23 mouse cellular contexts compared by ENCODE assay signal in genomic region chr4:12792764-12793422, GRCm38 (mm10).
DNase-seq lines count a peak whose midpoint lies in the region; ATAC-seq lines count a peak whose summit lies in the region.
"Had no signal": no experiment of that assay in that cellular context is flagged by ENCODE, and none has a peak within 500 bp of the region (broad histone marks: within the 10 kb centered on the region; RNA-seq: fewer than 3 reads in every experiment).

No protein-coding gene starts in this region.

- intact Hi-C loops in left cerebral cortex, postnatal 4 days (cut with DNase I): no loop called here

- 0 out of 2 replicates have a peak overlapping the region, but pooled peaks have one; percentile 16 for H3K4me2 ChIP-seq in neural tube, embryonic 12.5 days (replicated peaks)
- peak overlapping the region; percentile 32; the same call in 1 of the 2 replicates for H3K4me2 ChIP-seq in midbrain, embryonic 13.5 days (replicated peaks)
- peak overlapping the region; percentile 35; the same call in 1 of the 2 replicates for H3K4me2 ChIP-seq in neural tube, embryonic 15.5 days
- H3K4me2 ChIP-seq: limb, embryonic 12.5 days; liver, embryonic 13.5 days; lung, embryonic 14.5 days; stomach, embryonic 15.5 days had no signal

- no peak overlapping the region for H3K9ac ChIP-seq in neural tube, embryonic 12.5 days
- H3K9ac ChIP-seq in midbrain, embryonic 13.5 days (replicated peaks): no peak overlapping the region; the same call in 1 of the 2 replicates
- H3K9ac ChIP-seq in neural tube, embryonic 15.5 days (replicated peaks): no peak overlapping the region
- H3K9ac ChIP-seq: limb, embryonic 12.5 days; liver, embryonic 13.5 days; lung, embryonic 14.5 days; stomach, embryonic 15.5 days had no signal

- peak; percentile 19 to 20 for DNase-seq in cerebellum, postnatal 10 days
- DNase-seq in cerebellum, adult 18-20 months: no peak
- no peak for DNase-seq in neural tube, embryonic 10.5 days (ENCODE audit: extremely low spot score, low spot score)
- no peak for DNase-seq in left cerebral cortex, postnatal 4 days
- no peak for DNase-seq in liver
- DNase-seq: adrenal gland, adult 8-10 months; cerebellum, adult 9-11 months; gastrocnemius, postnatal 25 days; heart, adult 2 months; kidney, adult 9 months; kidney, postnatal 25 days; liver, embryonic 13.5 days; lung, embryonic 14.5 days; lung, postnatal 36 days; right cerebral cortex, postnatal 25 days; thymus, adult 2 months had no signal

- H3K4me1 ChIP-seq in neural tube, embryonic 12.5 days: peaks cover 7% of the 10 kb centered on the region; the same call in 1 of the 2 replicates
- peaks cover 18% of the 10 kb centered on the region for H3K4me1 ChIP-seq in midbrain, embryonic 13.5 days (replicated peaks)
- H3K4me1 ChIP-seq in neural tube, embryonic 15.5 days: peaks cover 15% of the 10 kb centered on the region; the same call in 1 of the 2 replicates
- H3K4me1 ChIP-seq: liver, embryonic 13.5 days; stomach, embryonic 15.5 days had no signal

- no peaks in the 10 kb centered on the region for H3K9me3 ChIP-seq in neural tube, embryonic 12.5 days
- no peaks in the 10 kb centered on the region for H3K9me3 ChIP-seq in midbrain, embryonic 13.5 days
- H3K9me3 ChIP-seq in neural tube, embryonic 15.5 days (replicated peaks): no peaks in the 10 kb centered on the region
- H3K9me3 ChIP-seq: limb, embryonic 12.5 days; liver, embryonic 13.5 days; stomach, embryonic 15.5 days had no signal

- WGBS in neural tube, embryonic 12.5 days: 85% methylated on average over 11 of the region's 11 CpGs
- WGBS in midbrain, embryonic 13.5 days: 72% methylated on average over 11 of the region's 11 CpGs
- 59% methylated on average over 11 of the region's 11 CpGs for WGBS in neural tube, embryonic 15.5 days

- H3K36me3 ChIP-seq in neural tube, embryonic 12.5 days: no peaks in the 10 kb centered on the region
- no peaks in the 10 kb centered on the region for H3K36me3 ChIP-seq in midbrain, embryonic 13.5 days
- H3K36me3 ChIP-seq in neural tube, embryonic 15.5 days: no peaks in the 10 kb centered on the region
- H3K36me3 ChIP-seq: limb, embryonic 12.5 days; liver, embryonic 13.5 days; stomach, embryonic 15.5 days had no signal

- no peak overlapping the region for H3K4me3 ChIP-seq in neural tube, embryonic 12.5 days
- no peak overlapping the region for H3K4me3 ChIP-seq in midbrain, embryonic 13.5 days (replicated peaks)
- H3K4me3 ChIP-seq in neural tube, embryonic 15.5 days (replicated peaks): no peak overlapping the region
- H3K4me3 ChIP-seq: heart, adult 2 months; limb, embryonic 12.5 days; liver, embryonic 13.5 days; stomach, embryonic 15.5 days had no signal

- no peaks in the 10 kb centered on the region for H3K27me3 ChIP-seq in neural tube, embryonic 12.5 days (replicated peaks)
- H3K27me3 ChIP-seq in midbrain, embryonic 13.5 days: no peaks in the 10 kb centered on the region
- no peaks in the 10 kb centered on the region for H3K27me3 ChIP-seq in neural tube, embryonic 15.5 days (replicated peaks)
- H3K27me3 ChIP-seq: limb, embryonic 12.5 days; liver, embryonic 13.5 days; Patski; stomach, embryonic 15.5 days had no signal

- H3K27ac ChIP-seq in neural tube, embryonic 12.5 days: no peak overlapping the region
- peak overlapping the region; percentile 76 for H3K27ac ChIP-seq in midbrain, embryonic 13.5 days
- H3K27ac ChIP-seq in neural tube, embryonic 15.5 days (replicated peaks): peak overlapping the region; percentile 69
- H3K27ac ChIP-seq: heart, adult 2 months; limb, embryonic 12.5 days; liver, embryonic 13.5 days; stomach, embryonic 15.5 days had no signal

- no peak for ATAC-seq in neural tube, embryonic 12.5 days (ENCODE audit: low FRiP score, low read depth)
- peak; percentile 35 for ATAC-seq in midbrain, embryonic 13.5 days
- ATAC-seq in neural tube, embryonic 15.5 days (ENCODE audit: low FRiP score): peak; percentile 55
- ATAC-seq: CD4-positive, CD25-positive, alpha-beta regulatory T cell, adult 4 months; Patski had no signal

Comparison
In these comparisons a context has a peak if more than half of its experiments do, and no peak if none do; other contexts are left out.
1. DNase-seq: peak in cerebellum, postnatal 10 days (2 of 2); none in cerebellum, adult 18-20 months (0 of 2), neural tube, embryonic 10.5 days (single experiment), left cerebral cortex, postnatal 4 days (single experiment) and liver (single experiment).
2. Peak in every context shown above with its lines, with median percentiles within 50 percentile points of each other: H3K4me2 ChIP-seq.